Mouse (Mus musculus) lung, embryonic 14.5 days (tissue): ENCODE measurements around the gene Baiap2. TPM values are rescaled to one million over a fixed set of nuclear protein-coding genes. Genes with fewer than 3 reads are reported as not detected.

Source experiments
- ATAC-seq: fragments of 200-750 bp; cut with Nextera tagmentation; 2 replicates; pipeline ENCODE4 v1.8.0; 2017; ENCODE audit warnings: mild to moderate bottlenecking, moderate TSS enrichment, moderate library complexity; ENCODE audit not compliant: insufficient read depth
- DNase-seq: peaks from one replicate; pipeline ENCODE4 v3.0.0-alpha.2; 2015
- H3K27ac ChIP-seq: fragments of 300-500 bp; sonication (generic); 2 replicates; pipeline ENCODE4 v1.5.1; 2014; ENCODE audit warnings: low read depth, mild to moderate bottlenecking, moderate library complexity
- H3K27me3 ChIP-seq: fragments of 300-500 bp; sonication (generic); 2 replicates; pipeline ENCODE4 v1.6.1; 2014; ENCODE audit warnings: low read length, control low read depth; ENCODE audit not compliant: insufficient read depth
- H3K36me3 ChIP-seq: fragments of 300-500 bp; sonication (generic); 2 replicates; pipeline ENCODE4 v1.6.1; 2014; ENCODE audit warnings: control low read depth; ENCODE audit not compliant: insufficient read depth
- H3K4me1 ChIP-seq: fragments of 300-500 bp; sonication (generic); 2 replicates; pipeline ENCODE4 v1.6.1; 2014; ENCODE audit warnings: antibody characterized with exemption, control low read depth; ENCODE audit not compliant: insufficient read depth
- H3K4me2 ChIP-seq: fragments of 300-500 bp; sonication (generic); 2 replicates; pipeline ENCODE4 v1.6.1; 2014; ENCODE audit warnings: mild to moderate bottlenecking
- H3K4me3 ChIP-seq: fragments of 300-500 bp; sonication (generic); 2 replicates; pipeline ENCODE4 v1.5.1; 2014; ENCODE audit warnings: low read depth, low read length
- H3K9ac ChIP-seq: fragments of 300-500 bp; sonication (generic); 2 replicates; pipeline ENCODE4 v1.6.1; 2014
- H3K9me3 ChIP-seq: fragments of 300-500 bp; sonication (generic); 2 replicates; pipeline ENCODE4 v1.6.1; 2016; ENCODE audit warnings: low read depth, low read length, control low read depth
- CTCF ChIP-seq: IDR thresholded peaks from 2 replicates; pipeline ENCODE4 v1.5.1; 2016; ENCODE audit warnings: antibody characterized with exemption, low read depth
- WGBS: fragments of 180-500 bp; shearing (Covaris S2); extraction: QIAGEN DNeasy Blood & Tissue Kit; methylation state at CpG from one replicate; pipeline ENCODE4 v1.1.7; 2014; 5-methylcytosine and 5-hydroxymethylcytosine counted together
- microRNA counts: library from miRNA; unstranded; fragments of <30 nt; microRNA quantifications from one replicate; lab custom pipeline; 2016
- microRNA-seq: library from miRNA; unstranded; fragments of <30 nt; microRNA quantifications from one replicate; pipeline ENCODE4, GENCODE M21; 2016; ENCODE audit warnings: borderline number of aligned reads
- polyA plus RNA-seq: library from polyadenylated mRNA; unstranded; fragments of >200 nt; fragmentation: Nextera tagmentation; extraction: Ambion mirVana; gene quantifications from 2 replicates; pipeline ENCODE4 v1.2.1, GENCODE M21; 2014

Baiap2 gene
- polyA plus RNA-seq, 1 experiment from 2014 or later = 20.4 TPM

DNA sequence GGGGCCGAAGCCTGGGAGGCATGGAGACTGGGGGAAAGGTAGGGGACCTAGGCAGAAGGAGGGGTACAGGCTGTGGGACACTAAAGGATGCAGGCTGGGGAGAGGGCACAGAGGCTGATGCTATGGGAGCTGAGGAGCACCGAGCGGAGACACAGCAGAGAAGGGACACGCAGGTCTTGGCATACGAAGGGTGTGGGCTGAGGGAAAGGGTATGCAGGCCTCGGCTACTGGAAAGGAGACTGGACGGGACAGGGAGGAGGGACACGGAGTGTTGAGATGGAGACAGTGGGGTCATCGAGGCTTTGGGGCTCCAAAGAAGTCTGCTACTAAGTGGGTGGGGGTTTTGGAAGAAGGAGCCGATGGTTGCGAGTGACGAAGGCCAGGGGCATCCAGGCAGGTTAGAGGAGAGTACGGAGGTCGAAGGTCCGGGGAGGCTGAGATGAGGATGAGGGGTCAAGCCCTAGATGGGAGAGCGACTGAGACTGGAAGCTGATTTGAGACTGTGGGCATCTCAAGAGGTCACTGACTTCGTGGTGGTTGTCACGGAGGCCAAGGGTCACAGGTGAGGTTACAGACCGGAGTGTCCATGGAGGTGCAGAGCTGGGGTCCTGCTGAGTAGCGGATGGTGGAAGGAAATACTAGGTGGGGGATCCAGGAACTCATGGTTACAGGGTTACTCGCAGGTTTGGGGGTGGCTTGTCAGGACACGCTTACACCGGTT is 105.1 kb downstream of the Baiap2 start:
- ATAC-seq (peak; percentile 30; the same call in 1 of the 2 replicates), DNase-seq (peak; percentile 23)
- Histone ChIP-seq H3K9ac (0 out of 2 replicates have a peak overlapping the region, but pooled peaks have one; percentile 56), H3K4me2 (peak overlapping the region; percentile 95), H3K4me1 (no peaks in the 10 kb centered on the region), H3K27ac (no peak overlapping the region), H3K36me3 (no peaks in the 10 kb centered on the region), H3K4me3 (peak overlapping the region; percentile 58), H3K9me3 (no peaks in the 10 kb centered on the region), H3K27me3 (peaks cover 33% of the 10 kb centered on the region)
- WGBS = 12% methylated on average over 23 of the region's 23 CpGs
- TF ChIP-seq CTCF = no peak

DNA sequence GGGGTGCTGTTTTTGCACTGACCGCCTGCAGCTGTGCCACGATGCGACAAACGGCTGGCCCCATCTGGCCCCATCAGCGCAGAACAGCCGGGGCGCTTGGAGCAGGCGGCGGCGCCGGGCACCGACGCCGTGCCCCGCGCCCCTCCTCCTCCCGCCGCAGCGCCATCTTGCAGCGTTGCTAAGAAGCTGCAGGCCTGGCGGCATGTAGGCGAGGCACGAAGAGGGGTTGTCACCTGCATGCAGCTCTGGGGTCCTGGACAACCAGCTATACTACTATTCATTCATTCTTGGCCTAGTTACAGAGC is 105.6 kb downstream of the Baiap2 start:
- no peak for TF ChIP-seq CTCF
- no peak overlapping the region for H3K27ac ChIP-seq
- WGBS = 5% methylated on average over 23 of the region's 23 CpGs
- H3K9me3 ChIP-seq = no peaks in the 10 kb centered on the region
- ATAC-seq (no peak; the same call in 1 of the 2 replicates), DNase-seq (peak; percentile 54)
- no peaks in the 10 kb centered on the region for H3K4me1 ChIP-seq
- H3K4me2 ChIP-seq = peak overlapping the region; percentile 95
- H3K27me3 ChIP-seq = peaks cover 33% of the 10 kb centered on the region
- no peaks in the 10 kb centered on the region for H3K36me3 ChIP-seq
- H3K9ac ChIP-seq = no peak overlapping the region
- peak overlapping the region; percentile 58; the same call in 1 of the 2 replicates for H3K4me3 ChIP-seq

DNA sequence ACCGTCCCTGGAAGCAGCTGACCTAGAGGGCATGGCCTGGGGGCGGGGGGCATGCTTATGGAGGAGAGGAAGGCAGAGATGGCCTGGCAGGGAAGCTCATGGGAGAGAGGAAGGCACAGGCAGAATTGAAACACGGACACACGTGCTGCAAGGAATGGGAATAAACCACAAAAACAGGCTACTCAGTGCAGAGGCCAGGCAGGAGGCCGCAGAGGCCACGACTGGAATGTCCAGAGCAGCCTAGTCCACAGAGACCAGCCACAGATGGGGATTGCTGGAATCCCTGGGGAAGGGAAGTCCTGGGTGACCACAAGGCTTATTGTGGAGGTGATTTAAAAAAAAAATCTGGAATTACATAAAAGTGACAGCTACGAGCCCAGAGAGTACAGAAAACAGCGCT is 106.5 kb downstream of the Baiap2 start:
- H3K36me3 ChIP-seq = no peaks in the 10 kb centered on the region
- no peak overlapping the region for H3K4me3 ChIP-seq
- no peak for DNase-seq
- WGBS = 73% methylated on average over 8 of the region's 8 CpGs
- ATAC-seq = no peak
- no peaks in the 10 kb centered on the region for H3K9me3 ChIP-seq
- no peak for TF ChIP-seq CTCF
- no peak overlapping the region for H3K9ac ChIP-seq
- no peak overlapping the region for H3K4me2 ChIP-seq
- H3K4me1 ChIP-seq = no peaks in the 10 kb centered on the region
- no peak overlapping the region for H3K27ac ChIP-seq
- H3K27me3 ChIP-seq = peaks cover 33% of the 10 kb centered on the region

DNA sequence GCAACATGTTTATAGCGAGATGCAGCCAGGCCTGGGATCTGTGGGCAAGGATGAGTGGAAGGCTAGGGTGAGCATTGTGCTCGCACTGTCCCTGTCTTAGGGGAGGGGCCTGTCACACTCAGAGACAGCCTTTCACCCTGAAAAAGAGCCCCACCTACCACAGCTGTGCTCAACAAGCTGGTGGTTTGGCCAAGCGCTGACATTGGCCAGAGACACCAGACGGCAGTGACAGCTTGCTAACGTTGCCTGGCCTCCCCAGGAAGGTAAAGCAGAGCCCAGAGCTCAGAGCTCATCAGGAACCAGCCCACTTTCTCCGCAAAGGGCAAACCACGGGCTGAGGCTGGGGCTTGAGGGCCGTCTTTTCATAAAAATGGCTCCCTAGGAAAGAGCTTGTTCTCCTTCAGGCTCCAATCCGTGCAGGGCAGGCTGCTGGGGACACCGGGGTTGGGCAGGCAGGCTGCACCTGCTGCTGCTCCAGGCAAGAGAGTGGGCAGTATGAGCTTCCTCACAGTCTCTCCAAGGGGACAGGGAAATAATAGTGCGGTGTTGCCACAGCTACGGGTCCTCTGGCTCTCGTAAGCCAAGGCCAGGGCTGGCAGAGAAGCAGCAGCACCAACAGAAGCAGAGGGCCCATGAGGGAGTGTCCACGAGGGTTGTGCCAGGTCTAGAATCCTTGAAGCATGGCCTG is 108.7 kb downstream of the Baiap2 start:
- H3K9me3 ChIP-seq = no peaks in the 10 kb centered on the region
- no peak for DNase-seq
- TF ChIP-seq CTCF = no peak
- no peak overlapping the region for H3K27ac ChIP-seq
- 44% methylated on average over 14 of the region's 14 CpGs for WGBS
- H3K4me3 ChIP-seq = no peak overlapping the region
- ATAC-seq = no peak
- peaks cover 29% of the 10 kb centered on the region for H3K27me3 ChIP-seq
- H3K4me1 ChIP-seq = no peaks in the 10 kb centered on the region
- H3K9ac ChIP-seq = no peak overlapping the region
- no peak overlapping the region for H3K4me2 ChIP-seq
- no peaks in the 10 kb centered on the region for H3K36me3 ChIP-seq

DNA sequence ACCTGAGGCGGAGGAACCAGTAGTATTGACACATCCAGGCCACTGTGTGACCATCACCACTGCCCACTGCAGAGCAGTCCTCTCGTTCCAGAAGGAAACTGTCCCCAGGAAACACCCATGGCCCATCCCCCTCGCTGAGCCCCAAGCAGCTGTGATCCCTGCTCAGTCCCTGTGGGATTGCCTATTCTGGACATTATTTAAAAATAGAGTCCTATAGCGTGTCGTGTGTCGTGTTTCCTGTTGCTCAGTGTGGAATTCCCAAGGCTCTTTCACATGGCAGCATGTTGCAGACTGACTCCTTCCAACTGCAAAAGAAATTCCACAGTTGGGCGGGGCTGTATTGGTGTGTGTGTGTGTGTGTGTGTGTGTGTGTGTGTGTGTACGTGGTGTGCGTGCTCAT is 109.7 kb downstream of the Baiap2 start:
- Histone ChIP-seq H3K27me3 (peaks cover 19% of the 10 kb centered on the region), H3K4me1 (no peaks in the 10 kb centered on the region), H3K36me3 (no peaks in the 10 kb centered on the region), H3K9me3 (no peaks in the 10 kb centered on the region), H3K9ac (no peak overlapping the region), H3K4me3 (no peak overlapping the region), H3K4me2 (no peak overlapping the region), H3K27ac (no peak overlapping the region)
- 53% methylated on average over 9 of the region's 9 CpGs for WGBS
- ATAC-seq = no peak
- peak; percentile 49 for DNase-seq
- no peak for TF ChIP-seq CTCF

DNA sequence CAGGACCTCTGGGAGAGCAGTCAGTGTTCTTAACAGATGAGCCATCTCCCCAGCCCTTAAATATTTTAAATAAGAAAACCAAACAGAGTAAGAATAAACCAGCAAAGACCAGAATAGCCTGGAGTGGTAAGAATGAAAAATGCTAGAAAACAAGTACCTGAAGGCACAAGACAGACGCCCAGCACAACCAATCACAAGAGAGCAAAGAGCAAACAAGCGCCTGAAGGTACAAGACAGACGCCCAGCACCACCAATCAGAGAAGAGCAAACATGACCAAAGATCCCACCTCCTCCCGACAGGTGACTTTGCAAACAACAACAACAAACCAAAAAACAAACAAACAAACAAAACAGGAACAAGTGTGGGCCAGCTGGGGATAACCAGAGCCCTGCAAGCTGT is 111.3 kb downstream of the Baiap2 start:
- no peak overlapping the region for H3K4me3 ChIP-seq
- H3K27me3 ChIP-seq = peaks cover 5% of the 10 kb centered on the region; the same call in 1 of the 2 replicates
- TF ChIP-seq CTCF = no peak
- no peak overlapping the region for H3K27ac ChIP-seq
- H3K36me3 ChIP-seq = no peaks in the 10 kb centered on the region
- H3K4me1 ChIP-seq = no peaks in the 10 kb centered on the region
- DNase-seq (no peak), ATAC-seq (no peak)
- WGBS = 76% methylated on average over 4 of the region's 4 CpGs
- no peak overlapping the region for H3K9ac ChIP-seq
- no peaks in the 10 kb centered on the region; the same call in 1 of the 2 replicates for H3K9me3 ChIP-seq
- no peak overlapping the region for H3K4me2 ChIP-seq

DNA sequence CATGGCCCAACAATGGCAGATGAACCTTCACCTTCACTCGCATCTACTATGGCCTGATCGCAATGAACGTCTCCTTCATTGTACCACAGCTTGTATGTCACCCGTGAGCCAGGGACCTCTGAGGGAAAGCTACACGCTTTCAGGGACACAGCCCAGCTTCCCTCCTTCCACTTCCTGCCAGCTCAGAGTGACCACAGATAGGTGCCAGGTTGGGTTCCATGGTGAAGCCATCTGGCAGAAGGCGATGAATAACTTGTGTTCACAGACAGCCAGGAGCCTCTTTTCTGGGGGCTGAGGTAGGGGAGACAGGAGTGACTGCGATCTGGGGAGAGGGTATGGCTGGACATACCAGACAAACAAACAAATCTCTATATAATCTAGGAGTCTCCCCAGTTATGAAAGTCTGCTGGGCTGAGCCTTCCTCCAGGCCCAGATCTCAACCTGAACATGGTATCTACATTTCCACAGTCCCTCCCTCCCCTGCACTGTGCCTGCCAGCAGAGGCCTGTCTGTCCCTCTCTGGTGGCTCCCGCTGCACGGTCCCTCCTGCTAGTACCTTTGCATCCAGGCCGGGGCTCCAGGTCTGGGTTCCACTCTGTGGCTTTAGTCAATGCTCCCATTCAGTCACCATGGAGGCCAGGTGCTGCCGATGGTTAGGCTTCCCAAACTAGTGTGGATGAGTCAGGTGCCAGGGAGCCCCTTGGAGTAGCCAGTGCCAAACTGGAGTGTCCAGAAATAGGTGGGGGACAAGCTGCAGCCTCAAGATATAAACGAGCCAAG is 113.6 kb downstream of the Baiap2 start:
- H3K9me3 ChIP-seq = no peaks in the 10 kb centered on the region; the same call in 1 of the 2 replicates
- no peak overlapping the region for H3K27ac ChIP-seq
- no peaks in the 10 kb centered on the region for H3K4me1 ChIP-seq
- TF ChIP-seq CTCF = no peak
- no peak overlapping the region for H3K4me2 ChIP-seq
- H3K27me3 ChIP-seq = no peaks in the 10 kb centered on the region
- WGBS = 70% methylated on average over 12 of the region's 12 CpGs
- no peak overlapping the region for H3K4me3 ChIP-seq
- DNase-seq = no peak
- H3K9ac ChIP-seq = no peak overlapping the region
- H3K36me3 ChIP-seq = no peaks in the 10 kb centered on the region
- ATAC-seq = no peak

MicroRNAs encoded within 50 kb of the gene (microRNA counts, 519-probe panel; counts per million panel counts)
- microRNA mmu-miR-338-3p (lab: Ali Mortazavi, UCI) (2,658 counts per million, percentile 49 among the panel's probes with 10 or more counts), microRNA mmu-miR-338-5p (lab: Ali Mortazavi, UCI) (2,095 counts per million, percentile 25 among the panel's probes with 10 or more counts)

Small RNA genes lying within 50 kb of the gene (microRNA-seq; reads per million reads assigned to microRNA genes)
- gene Mir3065 (not detected), gene Mir338 (not detected)

Other genes with a start within 250 kb of the Baiap2 start
- gene Chmp6, start 29.3 kb upstream of the Baiap2 start, polyA plus RNA-seq = 94.3 and 104 TPM in 2 replicates
- gene Aatk, start 104.4 kb downstream of the Baiap2 start, polyA plus RNA-seq = 2.2 and 2.3 TPM in 2 replicates
- gene Cep131, start 144.1 kb downstream of the Baiap2 start, polyA plus RNA-seq = 22.1 and 27.3 TPM in 2 replicates
- gene Tepsin, start 156.0 kb downstream of the Baiap2 start, polyA plus RNA-seq = 13.4 and 17.1 TPM in 2 replicates
- gene Ndufaf8, start 156.2 kb downstream of the Baiap2 start, polyA plus RNA-seq = 76.7 and 88.6 TPM in 2 replicates
- 77.2 and 83.9 TPM in 2 replicates for gene Slc38a10, start 208.6 kb downstream of the Baiap2 start, polyA plus RNA-seq